Comparison of ENCODE assay signal across 16 mouse cellular contexts in genomic region chr7:99057053-99057630, GRCm38 (mm10).
A peak's percentile ranks its signal among the peaks of the same experiment; 100 is the strongest.
DNase-seq lines count a peak whose midpoint lies in the region; ATAC-seq lines count a peak whose summit lies in the region.
"Had no signal": no experiment of that assay in that cellular context is flagged by ENCODE, and none has a peak within 500 bp of the region (broad histone marks: within the 10 kb centered on the region; RNA-seq: fewer than 3 reads in every experiment).

No protein-coding gene starts in this region.

- peak; percentile 44 to 65 for DNase-seq in heart, adult 18-20 months
- DNase-seq in heart, postnatal 4 days = no peak
- DNase-seq in midbrain, embryonic 11.5 days (ENCODE audit: low spot score, missing footprints) = peak; percentile 72
- no peak for DNase-seq in midbrain, embryonic 14.5 days
- DNase-seq in adrenal gland, postnatal 25 days = peak; percentile 24
- peak; percentile 46 for DNase-seq in retina, embryonic 14.5 days (ENCODE audit: low spot score)
- DNase-seq in spleen, adult 12 weeks (ENCODE audit: low spot score) = no peak
- DNase-seq in T-cell, adult 2 months (ENCODE audit: low spot score) = no peak
- DNase-seq: cerebellum, adult 18-20 months; thymus, postnatal 25 days had no signal

- 85% methylated on average over 17 of the region's 17 CpGs for WGBS in midbrain, embryonic 11.5 days
- WGBS in midbrain, embryonic 14.5 days = 79% methylated on average over 17 of the region's 17 CpGs

- no peak overlapping the region for H3K4me3 ChIP-seq in midbrain, embryonic 11.5 days (ENCODE audit: low read depth, low read length)
- no peak overlapping the region for H3K4me3 ChIP-seq in midbrain, embryonic 14.5 days (replicated peaks; ENCODE audit: low read depth, low read length)
- H3K4me3 ChIP-seq: embryonic facial prominence, embryonic 13.5 days; forebrain, embryonic 12.5 days; lung, embryonic 15.5 days; midbrain, embryonic 12.5 days had no signal

- H3K36me3 ChIP-seq in midbrain, embryonic 11.5 days (ENCODE audit: control insufficient read depth, insufficient read depth, low read length) = no peaks in the 10 kb centered on the region
- no peaks in the 10 kb centered on the region for H3K36me3 ChIP-seq in midbrain, embryonic 14.5 days (ENCODE audit: control insufficient read depth, insufficient read depth, low read length)
- H3K36me3 ChIP-seq: forebrain, embryonic 12.5 days; lung, embryonic 15.5 days; midbrain, embryonic 12.5 days had no signal

- no peak for ATAC-seq in midbrain, embryonic 11.5 days (ENCODE audit: low FRiP score)
- ATAC-seq in midbrain, embryonic 14.5 days (ENCODE audit: low FRiP score, low TSS enrichment) = no peak
- ATAC-seq: hindbrain, postnatal 0 days had no signal

- H3K27ac ChIP-seq in midbrain, embryonic 11.5 days (ENCODE audit: low read depth, low read length) = no peak overlapping the region
- H3K27ac ChIP-seq in midbrain, embryonic 14.5 days (replicated peaks; ENCODE audit: low read depth, low read length) = no peak overlapping the region
- H3K27ac ChIP-seq: embryonic facial prominence, embryonic 13.5 days; forebrain, embryonic 12.5 days; hindbrain, postnatal 0 days; lung, embryonic 15.5 days; midbrain, embryonic 12.5 days had no signal

- H3K9ac ChIP-seq in midbrain, embryonic 11.5 days (ENCODE audit: low read length) = no peak overlapping the region
- no peak overlapping the region for H3K9ac ChIP-seq in midbrain, embryonic 14.5 days (replicated peaks; ENCODE audit: low read length)
- H3K9ac ChIP-seq: embryonic facial prominence, embryonic 13.5 days; forebrain, embryonic 12.5 days; lung, embryonic 15.5 days; midbrain, embryonic 12.5 days had no signal

- no peaks in the 10 kb centered on the region for H3K4me1 ChIP-seq in midbrain, embryonic 11.5 days (ENCODE audit: control insufficient read depth, insufficient read depth, low read length)
- no peaks in the 10 kb centered on the region for H3K4me1 ChIP-seq in midbrain, embryonic 14.5 days (ENCODE audit: control insufficient read depth, insufficient read depth, low read length)
- H3K4me1 ChIP-seq: forebrain, embryonic 12.5 days; midbrain, embryonic 12.5 days had no signal

- no peaks in the 10 kb centered on the region for H3K27me3 ChIP-seq in midbrain, embryonic 11.5 days (ENCODE audit: control insufficient read depth, insufficient read depth, low read length)
- H3K27me3 ChIP-seq in midbrain, embryonic 14.5 days (ENCODE audit: control insufficient read depth, insufficient read depth, low read length) = no peaks in the 10 kb centered on the region
- H3K27me3 ChIP-seq: embryonic facial prominence, embryonic 13.5 days; forebrain, embryonic 12.5 days; lung, embryonic 15.5 days; midbrain, embryonic 12.5 days had no signal

- no peak overlapping the region for H3K4me2 ChIP-seq in midbrain, embryonic 11.5 days
- H3K4me2 ChIP-seq in midbrain, embryonic 14.5 days (ENCODE audit: low read length) = no peak overlapping the region
- H3K4me2 ChIP-seq: embryonic facial prominence, embryonic 13.5 days; forebrain, embryonic 12.5 days; lung, embryonic 15.5 days; midbrain, embryonic 12.5 days had no signal

- H3K9me3 ChIP-seq in midbrain, embryonic 11.5 days (ENCODE audit: control insufficient read depth, low read length) = no peaks in the 10 kb centered on the region
- H3K9me3 ChIP-seq in midbrain, embryonic 14.5 days (ENCODE audit: control insufficient read depth, low read length) = no peaks in the 10 kb centered on the region
- H3K9me3 ChIP-seq: forebrain, embryonic 12.5 days; G1E; lung, embryonic 15.5 days; midbrain, embryonic 12.5 days had no signal

Comparison
In these comparisons a context has a peak if more than half of its experiments do, and no peak if none do; other contexts are left out.
1. DNase-seq: peak in heart, adult 18-20 months (2 of 2), midbrain, embryonic 11.5 days (single experiment), adrenal gland, postnatal 25 days (single experiment) and retina, embryonic 14.5 days (single experiment); none in heart, postnatal 4 days (single experiment), midbrain, embryonic 14.5 days (single experiment), spleen, adult 12 weeks (single experiment) and T-cell, adult 2 months (single experiment).